Mouse (Mus musculus) limb, embryonic 15.5 days (tissue): ENCODE data around the gene Dgke. TPM values are rescaled to one million over a fixed set of nuclear protein-coding genes. Genes with fewer than 3 reads are reported as not detected.

Experiments
- ATAC-seq: fragments of 200-750 bp; cut with Nextera tagmentation; 2 replicates; pipeline ENCODE4 v1.8.0; 2017; ENCODE audit warnings: low read depth, moderate TSS enrichment; ENCODE audit not compliant: insufficient number of reproducible peaks, low FRiP score, low TSS enrichment
- H3K27ac ChIP-seq: fragments of 300-500 bp; sonication (generic); 2 replicates; pipeline ENCODE4 v1.5.1; 2015; ENCODE audit warnings: moderate library complexity, mild to moderate bottlenecking, inconsistent platforms
- H3K27me3 ChIP-seq: fragments of 300-500 bp; sonication (generic); 2 replicates; pipeline ENCODE4 v1.6.1; 2015; ENCODE audit warnings: inconsistent platforms
- H3K36me3 ChIP-seq: fragments of 300-500 bp; sonication (generic); 2 replicates; pipeline ENCODE4 v1.6.1; 2015; ENCODE audit warnings: inconsistent platforms
- H3K4me1 ChIP-seq: fragments of 300-500 bp; sonication (generic); 2 replicates; pipeline ENCODE4 v1.6.1; 2015; ENCODE audit warnings: inconsistent platforms
- H3K4me2 ChIP-seq: fragments of 300-500 bp; sonication (generic); 2 replicates; pipeline ENCODE4 v1.6.1; 2015; ENCODE audit warnings: mild to moderate bottlenecking, inconsistent platforms
- H3K4me3 ChIP-seq: fragments of 300-500 bp; sonication (generic); 2 replicates; pipeline ENCODE4 v1.5.1; 2015; ENCODE audit warnings: mild to moderate bottlenecking, inconsistent platforms
- H3K9ac ChIP-seq: fragments of 300-500 bp; sonication (generic); 2 replicates; pipeline ENCODE4 v1.6.1; 2015; ENCODE audit warnings: inconsistent platforms
- H3K9me3 ChIP-seq: fragments of 300-500 bp; sonication (generic); 2 replicates; pipeline ENCODE4 v1.6.1; 2016; ENCODE audit warnings: inconsistent platforms
- WGBS: fragments of 180-500 bp; shearing (Covaris S2); methylation state at CpG from one replicate; pipeline ENCODE4 v1.1.7; 2015; 5-methylcytosine and 5-hydroxymethylcytosine counted together
- polyA plus RNA-seq: library from polyadenylated mRNA; unstranded; fragments of >200 nt; fragmentation: Nextera tagmentation; extraction: Ambion mirVana; gene quantifications from 2 replicates; pipeline ENCODE4 v1.2.1, GENCODE M21; 2015

Dgke gene
- polyA plus RNA-seq, 1 experiment from 2014 or later = 3.7 TPM

DNA sequence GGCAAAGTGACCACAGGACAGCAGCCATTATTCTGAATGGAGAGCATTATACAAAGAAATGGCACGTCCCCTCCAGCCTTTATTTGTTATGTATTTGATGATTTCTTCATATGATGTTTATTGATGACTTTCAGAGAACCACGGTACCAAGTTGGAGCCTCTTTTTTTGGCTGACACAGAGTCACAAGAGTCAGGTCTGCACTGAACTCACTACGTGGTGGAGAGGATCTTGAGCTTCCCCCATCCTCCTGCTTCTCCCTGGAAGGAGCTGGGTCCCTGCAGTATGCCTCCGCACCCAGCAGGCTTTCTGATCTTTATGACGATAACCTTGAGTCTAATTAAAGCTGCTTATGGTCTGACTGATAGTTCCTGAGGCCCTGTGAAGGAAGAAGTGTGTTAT lies 4.9 kb upstream of the Dgke start:
- H3K9ac ChIP-seq = no peak overlapping the region
- no peak overlapping the region for H3K4me2 ChIP-seq
- H3K9me3 ChIP-seq = no peaks in the 10 kb centered on the region
- no peak for ATAC-seq
- H3K4me3 ChIP-seq = no peak overlapping the region
- H3K27me3 ChIP-seq = no peaks in the 10 kb centered on the region
- 69% methylated on average over 5 of the region's 5 CpGs for WGBS
- H3K36me3 ChIP-seq = no peaks in the 10 kb centered on the region
- no peaks in the 10 kb centered on the region for H3K4me1 ChIP-seq
- no peak overlapping the region for H3K27ac ChIP-seq

DNA sequence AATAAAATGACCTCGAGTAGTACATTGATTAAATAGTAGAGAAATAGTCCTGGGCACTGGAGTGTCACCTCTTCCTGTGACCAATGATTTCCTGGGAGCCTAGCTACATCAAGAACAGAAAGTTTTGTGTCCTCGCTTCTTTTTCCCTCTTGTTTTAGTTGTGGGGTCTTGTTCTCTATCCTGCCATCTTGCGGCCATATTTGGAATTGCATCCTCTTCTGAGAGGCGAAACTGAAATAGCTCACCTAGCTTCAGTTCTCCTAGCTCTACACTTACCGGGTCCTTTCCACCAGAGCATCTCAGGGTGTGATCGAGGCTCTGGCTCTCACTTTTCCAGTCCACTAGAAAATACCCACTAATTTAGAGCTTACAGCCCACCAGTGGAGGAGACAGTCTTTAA lies 2.7 kb upstream of the Dgke start:
- ATAC-seq = no peak
- no peaks in the 10 kb centered on the region for H3K27me3 ChIP-seq
- no peaks in the 10 kb centered on the region for H3K9me3 ChIP-seq
- no peak overlapping the region for H3K4me3 ChIP-seq
- H3K9ac ChIP-seq = no peak overlapping the region
- H3K4me2 ChIP-seq = no peak overlapping the region
- H3K4me1 ChIP-seq = no peaks in the 10 kb centered on the region
- WGBS = 23% methylated on average over 6 of the region's 6 CpGs
- no peak overlapping the region for H3K27ac ChIP-seq
- no peaks in the 10 kb centered on the region for H3K36me3 ChIP-seq

DNA sequence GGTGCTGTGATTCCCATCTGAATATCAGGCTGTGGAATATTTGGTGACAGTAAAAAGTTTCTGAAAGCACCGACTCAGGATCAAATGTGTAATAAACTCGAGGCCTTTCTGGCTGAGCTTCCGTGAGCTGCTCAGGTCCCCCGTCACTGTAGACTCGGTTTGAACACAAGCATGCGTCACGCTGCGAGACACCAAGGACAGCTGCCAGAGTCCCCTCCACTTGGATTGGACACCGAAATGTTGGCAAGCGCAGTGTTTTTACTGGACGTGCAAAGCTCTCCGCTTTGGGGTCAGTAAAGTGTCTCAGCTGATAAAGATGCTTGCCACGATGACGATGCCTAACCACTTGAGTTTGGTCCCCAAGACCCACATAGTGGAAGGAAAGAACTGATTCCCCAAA lies 2.0 kb upstream of the Dgke start:
- no peaks in the 10 kb centered on the region for H3K4me1 ChIP-seq
- no peaks in the 10 kb centered on the region for H3K9me3 ChIP-seq
- no peak overlapping the region for H3K4me2 ChIP-seq
- no peak for ATAC-seq
- H3K36me3 ChIP-seq = no peaks in the 10 kb centered on the region
- WGBS = 84% methylated on average over 14 of the region's 14 CpGs
- no peak overlapping the region for H3K9ac ChIP-seq
- no peak overlapping the region for H3K4me3 ChIP-seq
- no peaks in the 10 kb centered on the region for H3K27me3 ChIP-seq
- no peak overlapping the region for H3K27ac ChIP-seq

GRCm38 (mm10) chr11:89067871-89068490 lies 1.3 kb upstream of the Dgke start:
- 68% methylated on average over 11 of the region's 11 CpGs for WGBS

GRCm38 (mm10) chr11:89067301-89067822 lies 712 bp upstream of the Dgke start:
- no peak overlapping the region for H3K27ac ChIP-seq
- H3K9ac ChIP-seq = no peak overlapping the region
- no peaks in the 10 kb centered on the region for H3K4me1 ChIP-seq
- no peak for ATAC-seq
- 68% methylated on average over 6 of the region's 6 CpGs for WGBS
- no peak overlapping the region for H3K4me3 ChIP-seq
- no peaks in the 10 kb centered on the region for H3K9me3 ChIP-seq
- no peak overlapping the region for H3K4me2 ChIP-seq
- H3K27me3 ChIP-seq = no peaks in the 10 kb centered on the region
- no peaks in the 10 kb centered on the region for H3K36me3 ChIP-seq

More at GRCm38 (mm10) chr11:89067871-89068490, 1.3 kb upstream of the Dgke start:
- H3K4me2 ChIP-seq = no peak overlapping the region
- no peak overlapping the region for H3K4me3 ChIP-seq
- H3K9ac ChIP-seq = no peak overlapping the region
- no peaks in the 10 kb centered on the region for H3K4me1 ChIP-seq
- no peak for ATAC-seq
- no peaks in the 10 kb centered on the region for H3K36me3 ChIP-seq
- no peaks in the 10 kb centered on the region for H3K27me3 ChIP-seq
- H3K9me3 ChIP-seq = no peaks in the 10 kb centered on the region
- H3K27ac ChIP-seq = no peak overlapping the region

- no peak overlapping the region for H3K9ac ChIP-seq
- H3K27me3 ChIP-seq = no peaks in the 10 kb centered on the region
- no peak overlapping the region for H3K4me2 ChIP-seq
- no peaks in the 10 kb centered on the region for H3K9me3 ChIP-seq
- no peak overlapping the region for H3K4me3 ChIP-seq
- no peaks in the 10 kb centered on the region for H3K4me1 ChIP-seq
- no peak overlapping the region for H3K27ac ChIP-seq
- ATAC-seq = no peak
- no peaks in the 10 kb centered on the region for H3K36me3 ChIP-seq
- 81% methylated on average over 6 of the region's 6 CpGs for WGBS
These were observed 524 bp downstream of the Dgke start for GRCm38 (mm10) chr11:89066126-89066525.

GRCm38 (mm10) chr11:89065297-89065696 lies 1.4 kb downstream of the Dgke start:
- no peak for ATAC-seq
- Histone ChIP-seq H3K4me2 (no peak overlapping the region), H3K9ac (no peak overlapping the region), H3K36me3 (no peaks in the 10 kb centered on the region), H3K9me3 (no peaks in the 10 kb centered on the region), H3K27ac (no peak overlapping the region), H3K27me3 (no peaks in the 10 kb centered on the region), H3K4me3 (no peak overlapping the region), H3K4me1 (0 out of 2 replicates have a peak, but pooled peaks cover 4% of the 10 kb centered on the region)
- WGBS = 94% methylated on average over 3 of the region's 3 CpGs

GRCm38 (mm10) chr11:89064312-89064711 lies 2.3 kb downstream of the Dgke start:
- Histone ChIP-seq H3K36me3 (no peaks in the 10 kb centered on the region), H3K4me2 (no peak overlapping the region), H3K27ac (no peak overlapping the region), H3K9ac (no peak overlapping the region), H3K4me1 (peaks cover 10% of the 10 kb centered on the region), H3K9me3 (no peaks in the 10 kb centered on the region), H3K27me3 (no peaks in the 10 kb centered on the region), H3K4me3 (no peak overlapping the region)
- ATAC-seq = no peak
- WGBS = 80% methylated on average over 6 of the region's 6 CpGs

DNA sequence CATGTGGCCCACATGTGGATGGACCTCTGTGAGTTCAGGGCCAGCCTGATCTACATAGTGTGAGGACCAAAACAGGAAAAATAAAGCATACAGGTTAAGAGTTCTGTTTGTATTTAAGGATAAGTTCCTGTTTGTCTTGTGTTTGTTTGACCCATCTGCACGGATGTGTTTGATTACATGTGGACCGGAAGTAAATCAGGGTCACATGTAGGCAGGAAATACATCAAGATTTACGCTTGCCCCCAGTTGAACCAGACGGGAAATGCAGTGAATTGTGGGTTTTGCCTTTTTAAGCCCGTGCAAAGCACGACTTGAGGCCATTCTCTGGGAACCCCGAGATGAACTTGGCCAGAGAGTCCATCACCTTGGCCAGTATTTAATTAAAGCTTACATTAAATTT lies 5.3 kb downstream of the Dgke start:
- H3K9me3 ChIP-seq = no peaks in the 10 kb centered on the region
- 72% methylated on average over 7 of the region's 7 CpGs for WGBS
- peaks cover 20% of the 10 kb centered on the region for H3K4me1 ChIP-seq
- H3K36me3 ChIP-seq = no peaks in the 10 kb centered on the region
- no peak overlapping the region for H3K9ac ChIP-seq
- ATAC-seq = no peak
- no peak overlapping the region for H3K4me3 ChIP-seq
- no peaks in the 10 kb centered on the region for H3K27me3 ChIP-seq
- H3K4me2 ChIP-seq = no peak overlapping the region
- H3K27ac ChIP-seq = no peak overlapping the region

- H3K9me3 ChIP-seq = no peaks in the 10 kb centered on the region
- peak overlapping the region; percentile 90 for H3K4me2 ChIP-seq
- peak; percentile 89 for ATAC-seq
- peak overlapping the region; percentile 57 for H3K27ac ChIP-seq
- H3K9ac ChIP-seq = peak overlapping the region; percentile 80
- H3K4me3 ChIP-seq = peak overlapping the region; percentile 86
- H3K27me3 ChIP-seq = no peaks in the 10 kb centered on the region
- H3K4me1 ChIP-seq = peaks cover 20% of the 10 kb centered on the region
- WGBS = 1% methylated on average over 57 of the region's 63 CpGs
- H3K36me3 ChIP-seq = no peaks in the 10 kb centered on the region
These were observed 6.1 kb downstream of the Dgke start for GRCm38 (mm10) chr11:89060423-89061089.

GRCm38 (mm10) chr11:89059919-89060422 lies 6.7 kb downstream of the Dgke start:
- H3K9ac ChIP-seq = peak overlapping the region; percentile 80
- H3K4me2 ChIP-seq = peak overlapping the region; percentile 90
- ATAC-seq = no peak
- 0 out of 2 replicates have a peak, but pooled peaks cover under 1% of the 10 kb centered on the region for H3K36me3 ChIP-seq
- peak overlapping the region; percentile 86 for H3K4me3 ChIP-seq
- whole genome bisulfite sequencing = under 1% methylated on average over 33 of the region's 33 CpGs
- peak overlapping the region; percentile 57 for H3K27ac ChIP-seq
- no peaks in the 10 kb centered on the region for H3K9me3 ChIP-seq
- peaks cover 20% of the 10 kb centered on the region for H3K4me1 ChIP-seq
- H3K27me3 ChIP-seq = no peaks in the 10 kb centered on the region

DNA sequence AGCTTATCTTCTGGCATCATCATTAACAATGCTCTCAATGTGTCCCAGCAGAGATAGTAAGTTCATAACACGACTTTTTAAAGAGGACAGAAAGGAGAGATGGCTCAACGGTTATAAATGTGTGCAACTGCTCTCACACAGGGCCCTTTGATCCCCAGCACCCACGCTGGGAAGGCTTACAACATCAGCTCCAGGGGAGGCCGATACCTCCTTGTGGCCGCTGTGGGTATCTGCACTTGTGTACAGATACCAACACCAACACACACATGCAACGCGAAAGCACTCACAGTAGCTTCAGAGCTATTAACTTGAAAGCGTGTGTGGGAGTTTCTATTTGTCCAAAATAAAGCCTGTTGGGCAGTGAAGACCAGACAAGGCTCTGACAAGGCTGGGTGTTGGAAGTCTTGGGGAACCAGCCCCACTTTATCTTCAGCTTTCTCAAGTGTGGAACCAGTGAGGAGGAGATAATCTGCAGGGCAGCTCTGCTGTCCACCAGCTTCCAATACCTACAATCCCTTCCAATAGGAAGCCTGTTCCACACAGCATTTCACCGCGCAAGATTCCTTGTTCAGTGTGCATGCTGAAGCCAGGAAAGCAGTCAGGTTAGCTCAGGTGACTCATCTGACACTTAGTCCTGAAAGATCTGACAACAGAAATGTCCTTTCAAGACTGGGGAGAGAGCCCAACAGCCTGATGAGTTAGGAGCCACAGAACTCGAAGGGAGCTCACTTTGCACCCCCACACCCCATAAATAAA lies 8.0 kb downstream of the Dgke start:
- no peaks in the 10 kb centered on the region for H3K27me3 ChIP-seq
- no peak overlapping the region for H3K9ac ChIP-seq
- WGBS = 73% methylated on average over 11 of the region's 11 CpGs
- peak overlapping the region; percentile 86 for H3K4me3 ChIP-seq
- no peak overlapping the region for H3K27ac ChIP-seq
- ATAC-seq = no peak
- peaks cover 20% of the 10 kb centered on the region for H3K4me1 ChIP-seq
- peaks cover 7% of the 10 kb centered on the region; the same call in 1 of the 2 replicates for H3K36me3 ChIP-seq
- H3K9me3 ChIP-seq = no peaks in the 10 kb centered on the region
- peak overlapping the region; percentile 90 for H3K4me2 ChIP-seq
